Mouse (Mus musculus) liver, embryonic 16.5 days (tissue): ENCODE data around the gene Ucn. TPM values are rescaled to one million over a fixed set of nuclear protein-coding genes. Genes with fewer than 3 reads are reported as not detected.

Experiments
- ATAC-seq: fragments of 200-750 bp; cut with Nextera tagmentation; 2 replicates; pipeline ENCODE4 v1.8.0; 2017; ENCODE audit warnings: low read depth, mild to moderate bottlenecking, moderate number of reproducible peaks, moderate library complexity
- H3K27ac ChIP-seq: fragments of 300-500 bp; sonication (generic); 2 replicates; pipeline ENCODE4 v1.5.1; 2014; ENCODE audit warnings: mild to moderate bottlenecking, low read length
- H3K27me3 ChIP-seq: fragments of 300-500 bp; sonication (generic); 2 replicates; pipeline ENCODE4 v1.6.1; 2014; ENCODE audit warnings: low read depth, low read length, mixed read lengths; ENCODE audit not compliant: control insufficient read depth, insufficient read depth
- H3K36me3 ChIP-seq: fragments of 300-500 bp; sonication (generic); 2 replicates; pipeline ENCODE4 v1.6.1; 2014; ENCODE audit warnings: mild to moderate bottlenecking; ENCODE audit not compliant: control insufficient read depth, insufficient read depth
- H3K4me1 ChIP-seq: fragments of 300-500 bp; sonication (generic); 2 replicates; pipeline ENCODE4 v1.6.1; 2014; ENCODE audit warnings: low read depth, low read length, mixed read lengths; ENCODE audit not compliant: control insufficient read depth
- H3K4me2 ChIP-seq: fragments of 300-500 bp; sonication (generic); 2 replicates; pipeline ENCODE4 v1.6.1; 2014; ENCODE audit warnings: low read depth, low read length, mixed read lengths
- H3K4me3 ChIP-seq: fragments of 300-500 bp; sonication (generic); 2 replicates; pipeline ENCODE4 v1.5.1; 2014; ENCODE audit warnings: low read depth, mild to moderate bottlenecking, low read length
- H3K9ac ChIP-seq: fragments of 300-500 bp; sonication (generic); 2 replicates; pipeline ENCODE4 v1.6.1; 2014; ENCODE audit warnings: low read depth, low read length
- H3K9me3 ChIP-seq: fragments of 300-500 bp; sonication (generic); replicated peaks from 2 replicates; pipeline ENCODE4 v1.6.1; 2016; ENCODE audit warnings: low read length; ENCODE audit not compliant: control insufficient read depth
- WGBS: fragments of 180-500 bp; shearing (Covaris S2); extraction: QIAGEN DNeasy Blood & Tissue Kit; methylation state at CpG from one replicate; pipeline ENCODE4 v1.1.7; 2014; ENCODE audit not compliant: insufficient replicate concordance; 5-methylcytosine and 5-hydroxymethylcytosine counted together
- polyA plus RNA-seq: library from polyadenylated mRNA; unstranded; fragments of >200 nt; fragmentation: Nextera tagmentation; extraction: Ambion mirVana; gene quantifications from 2 replicates; pipeline ENCODE4 v1.2.1, GENCODE M21; 2015

Gene Ucn
- polyA plus RNA-seq, 1 experiment from 2014 or later, result not detected

GRCm38 (mm10) chr5:31154152-31154553 is 15.5 kb upstream of the Ucn start, which contains the start of gene Mpv17:
TSS of gene Mpv17 (minus strand) at chr5:31154251.
- H3K27ac ChIP-seq, result peak within 1 kb of the TSS; percentile 35
- peaks cover 24% of the 10 kb centered on the region for H3K36me3 ChIP-seq
- no peaks in the 10 kb centered on the region for H3K27me3 ChIP-seq
- no peaks in the 10 kb centered on the region for H3K9me3 ChIP-seq
- peaks cover 13% of the 10 kb centered on the region for H3K4me1 ChIP-seq
- under 1% methylated on average over 19 of the region's 19 CpGs for WGBS
- peak within 1 kb of the TSS; percentile 87 for H3K4me2 ChIP-seq
- ATAC-seq, result peak; percentile 93
- peak within 1 kb of the TSS; percentile 72 for H3K9ac ChIP-seq
- peak within 1 kb of the TSS; percentile 76 for H3K4me3 ChIP-seq

- no peaks in the 10 kb centered on the region for H3K27me3 ChIP-seq
- no peak for ATAC-seq
- H3K9ac ChIP-seq, result peak overlapping the region; percentile 72
- peak overlapping the region; percentile 76 for H3K4me3 ChIP-seq
- H3K27ac ChIP-seq, result peak overlapping the region; percentile 10; the same call in 1 of the 2 replicates
- 38% methylated on average over 6 of the region's 6 CpGs for WGBS
- H3K9me3 ChIP-seq, result no peaks in the 10 kb centered on the region
- peaks cover 13% of the 10 kb centered on the region for H3K4me1 ChIP-seq
- H3K36me3 ChIP-seq, result peaks cover 19% of the 10 kb centered on the region
- peak overlapping the region; percentile 87 for H3K4me2 ChIP-seq
Measured at GRCm38 (mm10) chr5:31153516-31154151, 15.0 kb upstream of the Ucn start.

- no peak overlapping the region for H3K9ac ChIP-seq
- ATAC-seq, result no peak
- H3K27me3 ChIP-seq, result no peaks in the 10 kb centered on the region
- H3K9me3 ChIP-seq, result no peaks in the 10 kb centered on the region
- no peak overlapping the region for H3K4me3 ChIP-seq
- H3K4me1 ChIP-seq, result peaks cover 13% of the 10 kb centered on the region
- peaks cover under 1% of the 10 kb centered on the region; the same call in 1 of the 2 replicates for H3K36me3 ChIP-seq
- 77% methylated on average over 3 of the region's 3 CpGs for WGBS
- no peak overlapping the region for H3K27ac ChIP-seq
- no peak overlapping the region for H3K4me2 ChIP-seq
Measured at GRCm38 (mm10) chr5:31151746-31152145, 13.1 kb upstream of the Ucn start.

GRCm38 (mm10) chr5:31149781-31150180 is 11.2 kb upstream of the Ucn start:
- Histone ChIP-seq H3K4me1 (peaks cover 11% of the 10 kb centered on the region), H3K27me3 (no peaks in the 10 kb centered on the region), H3K36me3 (no peaks in the 10 kb centered on the region), H3K4me2 (no peak overlapping the region), H3K9ac (no peak overlapping the region), H3K9me3 (no peaks in the 10 kb centered on the region), H3K4me3 (no peak overlapping the region), H3K27ac (no peak overlapping the region)
- no peak for ATAC-seq
- 77% methylated on average over 4 of the region's 4 CpGs for WGBS

GRCm38 (mm10) chr5:31138968-31139425 is 368 bp upstream of the Ucn start:
- WGBS, result 8% methylated on average over 9 of the region's 9 CpGs
- Histone ChIP-seq H3K4me1 (peaks cover 2% of the 10 kb centered on the region), H3K36me3 (no peaks in the 10 kb centered on the region), H3K27me3 (peaks cover 54% of the 10 kb centered on the region), H3K4me2 (no peak overlapping the region), H3K27ac (no peak overlapping the region), H3K9me3 (no peaks in the 10 kb centered on the region), H3K4me3 (no peak overlapping the region), H3K9ac (no peak overlapping the region)
- ATAC-seq, result no peak

GRCm38 (mm10) chr5:31137658-31138057 is 971 bp downstream of the Ucn start:
- Histone ChIP-seq H3K27ac (no peak overlapping the region), H3K36me3 (no peaks in the 10 kb centered on the region), H3K9ac (no peak overlapping the region), H3K9me3 (no peaks in the 10 kb centered on the region), H3K4me3 (no peak overlapping the region), H3K4me1 (peaks cover 2% of the 10 kb centered on the region), H3K27me3 (peaks cover 54% of the 10 kb centered on the region), H3K4me2 (no peak overlapping the region)
- WGBS, result 2% methylated on average over 13 of the region's 13 CpGs
- no peak for ATAC-seq

- no peak overlapping the region for H3K9ac ChIP-seq
Measured at GRCm38 (mm10) chr5:31136730-31137424, 1.8 kb downstream of the Ucn start.

GRCm38 (mm10) chr5:31126050-31126449 is 12.6 kb downstream of the Ucn start:
- H3K4me2 ChIP-seq, result no peak overlapping the region
- H3K27ac ChIP-seq, result no peak overlapping the region
- no peak for ATAC-seq
- no peaks in the 10 kb centered on the region for H3K4me1 ChIP-seq
- no peak overlapping the region for H3K4me3 ChIP-seq
- no peaks in the 10 kb centered on the region for H3K9me3 ChIP-seq
- 26% methylated on average over 5 of the region's 5 CpGs for WGBS
- no peaks in the 10 kb centered on the region for H3K27me3 ChIP-seq
- no peaks in the 10 kb centered on the region for H3K36me3 ChIP-seq
- H3K9ac ChIP-seq, result no peak overlapping the region

More at GRCm38 (mm10) chr5:31136730-31137424, 1.8 kb downstream of the Ucn start:
- Histone ChIP-seq H3K27ac (no peak overlapping the region), H3K36me3 (no peaks in the 10 kb centered on the region), H3K27me3 (peaks cover 54% of the 10 kb centered on the region), H3K4me1 (peaks cover 2% of the 10 kb centered on the region), H3K9me3 (no peaks in the 10 kb centered on the region), H3K4me2 (no peak overlapping the region), H3K4me3 (no peak overlapping the region)
- 2% methylated on average over 33 of the region's 33 CpGs for WGBS
- ATAC-seq, result no peak

GRCm38 (mm10) chr5:31123481-31123880 is 15.1 kb downstream of the Ucn start:
- H3K4me2 ChIP-seq, result no peak overlapping the region
- no peak overlapping the region for H3K27ac ChIP-seq
- H3K27me3 ChIP-seq, result no peaks in the 10 kb centered on the region
- no peaks in the 10 kb centered on the region for H3K9me3 ChIP-seq
- H3K9ac ChIP-seq, result no peak overlapping the region
- H3K4me1 ChIP-seq, result no peaks in the 10 kb centered on the region
- 45% methylated on average over 2 of the region's 2 CpGs for WGBS
- no peak for ATAC-seq
- no peaks in the 10 kb centered on the region for H3K36me3 ChIP-seq
- H3K4me3 ChIP-seq, result no peak overlapping the region
